In genomic region chr3:119361555-119362385, GRCm38 (mm10) we compare ENCODE assay signal across 14 mouse cellular contexts.
DNase-seq lines count a peak whose midpoint lies in the region; ATAC-seq lines count a peak whose summit lies in the region.
"Had no signal": no experiment of that assay in that cellular context is flagged by ENCODE, and none has a peak within 500 bp of the region (broad histone marks: within the 10 kb centered on the region; RNA-seq: fewer than 3 reads in every experiment).

No protein-coding gene starts in this region.

- H3K4me2 ChIP-seq in hindbrain, embryonic 14.5 days (replicated peaks): peak overlapping the region; percentile 12
- peak overlapping the region; percentile 14; the same call in 1 of the 2 replicates for H3K4me2 ChIP-seq in midbrain, embryonic 15.5 days
- H3K4me2 ChIP-seq: heart, embryonic 15.5 days had no signal

- peaks cover 27% of the 10 kb centered on the region for H3K4me1 ChIP-seq in forebrain, embryonic 10.5 days
- peaks cover 11% of the 10 kb centered on the region; the same call in 1 of the 2 replicates for H3K4me1 ChIP-seq in hindbrain, embryonic 14.5 days (replicated peaks; ENCODE audit: control insufficient read depth, insufficient read depth, low read length)
- H3K4me1 ChIP-seq in midbrain, embryonic 15.5 days: peaks cover 5% of the 10 kb centered on the region
- H3K4me1 ChIP-seq: heart, embryonic 15.5 days had no signal

- no peaks in the 10 kb centered on the region for H3K36me3 ChIP-seq in forebrain, embryonic 10.5 days (replicated peaks)
- H3K36me3 ChIP-seq in hindbrain, embryonic 14.5 days (replicated peaks; ENCODE audit: control insufficient read depth, insufficient read depth): no peaks in the 10 kb centered on the region
- H3K36me3 ChIP-seq in midbrain, embryonic 15.5 days (replicated peaks): no peaks in the 10 kb centered on the region
- H3K36me3 ChIP-seq: heart, embryonic 15.5 days had no signal

- no peaks in the 10 kb centered on the region for H3K9me3 ChIP-seq in forebrain, embryonic 10.5 days
- no peaks in the 10 kb centered on the region for H3K9me3 ChIP-seq in hindbrain, embryonic 14.5 days (ENCODE audit: control insufficient read depth, low read length)
- H3K9me3 ChIP-seq in midbrain, embryonic 15.5 days: no peaks in the 10 kb centered on the region
- H3K9me3 ChIP-seq: heart, embryonic 15.5 days had no signal

- H3K9ac ChIP-seq in hindbrain, embryonic 14.5 days: no peak overlapping the region
- no peak overlapping the region for H3K9ac ChIP-seq in midbrain, embryonic 15.5 days
- H3K9ac ChIP-seq: heart, embryonic 15.5 days had no signal

- peak; percentile 17 for DNase-seq in embryo, embryonic 10 days (ENCODE audit: low spot score)
- DNase-seq in embryo, embryonic 9.5 days (ENCODE audit: extremely low spot score): no peak
- peak; percentile 53 for DNase-seq in forebrain, embryonic 10.5 days (ENCODE audit: extremely low spot score, low spot score)
- peak; percentile 65 for DNase-seq in hindbrain, embryonic 14.5 days (ENCODE audit: low spot score)
- no peak for DNase-seq in thymus, postnatal 25 days
- no peak for DNase-seq in cerebellum, postnatal 4 days (ENCODE audit: low spot score in 2 of 2)
- DNase-seq: cerebellum, postnatal 10 days; kidney, postnatal 4 days; liver; lung, postnatal 36 days had no signal

- no peak overlapping the region for H3K4me3 ChIP-seq in forebrain, embryonic 10.5 days
- no peak overlapping the region for H3K4me3 ChIP-seq in hindbrain, embryonic 14.5 days (replicated peaks; ENCODE audit: low read length)
- H3K4me3 ChIP-seq in midbrain, embryonic 15.5 days: no peak overlapping the region
- H3K4me3 ChIP-seq: heart, embryonic 15.5 days had no signal

- H3K27me3 ChIP-seq in forebrain, embryonic 10.5 days (ENCODE audit: poor library complexity, severe bottlenecking): no peaks in the 10 kb centered on the region
- no peaks in the 10 kb centered on the region for H3K27me3 ChIP-seq in hindbrain, embryonic 14.5 days (ENCODE audit: control insufficient read depth, insufficient read depth, low read length)
- H3K27me3 ChIP-seq in midbrain, embryonic 15.5 days (replicated peaks): no peaks in the 10 kb centered on the region
- H3K27me3 ChIP-seq: heart, embryonic 15.5 days had no signal

- ATAC-seq in hindbrain, embryonic 14.5 days (ENCODE audit: low FRiP score): peak; percentile 77
- peak; percentile 94 for ATAC-seq in midbrain, embryonic 15.5 days (replicated peaks)
- no peak for ATAC-seq in megakaryocyte-erythroid progenitor cell, adult 5-6 weeks (replicated peaks; ENCODE audit: low FRiP score, low TSS enrichment, poor library complexity, severe bottlenecking)

- WGBS in forebrain, embryonic 10.5 days: 47% methylated on average over 13 of the region's 13 CpGs
- WGBS in hindbrain, embryonic 14.5 days: 26% methylated on average over 13 of the region's 13 CpGs
- WGBS in midbrain, embryonic 15.5 days: 23% methylated on average over 13 of the region's 13 CpGs

- H3K27ac ChIP-seq in forebrain, embryonic 10.5 days: peak overlapping the region; percentile 76
- H3K27ac ChIP-seq in hindbrain, embryonic 14.5 days: peak overlapping the region; percentile 26
- peak overlapping the region; percentile 42; the same call in 1 of the 2 replicates for H3K27ac ChIP-seq in midbrain, embryonic 15.5 days
- H3K27ac ChIP-seq: heart, embryonic 15.5 days; stomach, postnatal 0 days had no signal

Comparison
In these comparisons a context has a peak if more than half of its experiments do, and no peak if none do; other contexts are left out.
1. DNase-seq: peak in embryo, embryonic 10 days (single experiment), forebrain, embryonic 10.5 days (single experiment) and hindbrain, embryonic 14.5 days (single experiment); none in embryo, embryonic 9.5 days (single experiment), thymus, postnatal 25 days (single experiment) and cerebellum, postnatal 4 days (0 of 2).
2. H3K27ac ChIP-seq: peak in every context shown above with its lines; median percentile 76 in forebrain, embryonic 10.5 days; 42 in midbrain, embryonic 15.5 days; 26 in hindbrain, embryonic 14.5 days.